Mouse (Mus musculus): ENCODE results near the gene Myh8. TPM values are rescaled to one million over a fixed set of nuclear protein-coding genes. Genes with fewer than 3 reads are reported as not detected.

Gene Myh8
- polyA plus RNA-seq, 3 experiments from 2014 or later, result not detected

Other genes starting within 250 kb of the Myh8 start
- 10 to 100 TPM; 68.1 to 92.5 (median 75.7) TPM for gene Adprm, start 224.5 kb upstream of the Myh8 start, polyA plus RNA-seq (2017; shearing (Covaris generic))
- gene Sco1, start 224.5 kb upstream of the Myh8 start, polyA plus RNA-seq (2017; shearing (Covaris generic)), result 1 to 10 TPM; 6.5 to 9.1 (median 8.9) TPM
- under 1 TPM; 0.12 to 0.57 (median 0.44) TPM for gene Myh3, start 198.8 kb upstream of the Myh8 start, polyA plus RNA-seq (2017; shearing (Covaris generic))
- gene Myh2, start 106.1 kb upstream of the Myh8 start, polyA plus RNA-seq (2017; shearing (Covaris generic)), result not detected
- gene Myh1, start 77.1 kb upstream of the Myh8 start, polyA plus RNA-seq (2017; shearing (Covaris generic)), result not detected
- gene Myh4, start 39.1 kb upstream of the Myh8 start, polyA plus RNA-seq (2017; shearing (Covaris generic)), result under 1 TPM in 1 of 3 experiments, not detected in 2; 0.07 TPM
- not detected for gene Myh13, start 44.5 kb downstream of the Myh8 start, polyA plus RNA-seq (2017; shearing (Covaris generic))
- gene Gas7, start 178.3 kb downstream of the Myh8 start, polyA plus RNA-seq (2017; shearing (Covaris generic)), result 10 to 100 TPM in 1 of 3 experiments, under 1 TPM in 1, not detected in 1; 0.09 to 12.6 TPM

All from inflammation-experienced regulatory T-cells, adult 6 months (primary cell).